Mouse (Mus musculus) mouse trophoblast stem cell (cell line): ENCODE measurements around the gene Sema6d.

Source experiments
- in situ Hi-C, 2 experiments: fragments of 300-500 bp; cut with MseI, MboI; formaldehyde crosslinking; loops; 2 replicates in 1 of 2; 3 replicates in 1 of 2; pipeline ENCODE4 v1.15.1; 2025

Sema6d gene

GRCm38 (mm10) chr2:124470346-124471042 lies 380.7 kb downstream of the Sema6d start:
- in situ Hi-C loops = no loop called here

- in situ Hi-C loops = no loop called here
Observed at GRCm38 (mm10) chr2:124472674-124473507, 383.1 kb downstream of the Sema6d start.

GRCm38 (mm10) chr2:124477904-124478303 lies 388.1 kb downstream of the Sema6d start:
- in situ Hi-C loops = no loop called here

- in situ Hi-C loops = no loop called here
Observed at GRCm38 (mm10) chr2:124478526-124478925, 388.8 kb downstream of the Sema6d start.

- in situ Hi-C loops = no loop called here
Observed at GRCm38 (mm10) chr2:124485761-124486160, 396.0 kb downstream of the Sema6d start.

- in situ Hi-C loops = no loop called here
Observed at GRCm38 (mm10) chr2:124490010-124490801, 400.4 kb downstream of the Sema6d start.

- in situ Hi-C loops = no loop called here
Observed at GRCm38 (mm10) chr2:124495751-124496150, 406.0 kb downstream of the Sema6d start.

- in situ Hi-C loops = no loop called here
Observed at GRCm38 (mm10) chr2:124499670-124500069, 409.9 kb downstream of the Sema6d start.

- in situ Hi-C loops = no loop called here
Observed at GRCm38 (mm10) chr2:124505784-124506489, 416.2 kb downstream of the Sema6d start.

GRCm38 (mm10) chr2:124507804-124508203 lies 418.0 kb downstream of the Sema6d start:
- in situ Hi-C loops = no loop called here

- in situ Hi-C loops = no loop called here
Observed at GRCm38 (mm10) chr2:124509479-124509878, 419.7 kb downstream of the Sema6d start.

- in situ Hi-C loops = no loop called here
Observed at GRCm38 (mm10) chr2:124511826-124512225, 422.1 kb downstream of the Sema6d start.

- in situ Hi-C loops = no loop called here
Observed at GRCm38 (mm10) chr2:124522426-124522825, 432.7 kb downstream of the Sema6d start.

- in situ Hi-C loops = no loop called here
Observed at GRCm38 (mm10) chr2:124523667-124524066, 433.9 kb downstream of the Sema6d start.

GRCm38 (mm10) chr2:124524167-124524566 lies 434.4 kb downstream of the Sema6d start:
- in situ Hi-C loops = no loop called here

- in situ Hi-C loops = no loop called here
Observed at GRCm38 (mm10) chr2:124527641-124528040, 437.9 kb downstream of the Sema6d start.

GRCm38 (mm10) chr2:124530441-124530840 lies 440.7 kb downstream of the Sema6d start:
- in situ Hi-C loops = no loop called here

GRCm38 (mm10) chr2:124531062-124531461 lies 441.3 kb downstream of the Sema6d start:
- in situ Hi-C loops = no loop called here

- in situ Hi-C loops = no loop called here
Observed at GRCm38 (mm10) chr2:124532906-124533305, 443.1 kb downstream of the Sema6d start.

- in situ Hi-C loops = no loop called here
Observed at GRCm38 (mm10) chr2:124533602-124534001, 443.8 kb downstream of the Sema6d start.

- in situ Hi-C loops = no loop called here
Observed at GRCm38 (mm10) chr2:124550315-124550714, 460.5 kb downstream of the Sema6d start.
